Mouse (Mus musculus): Measurements from ENCODE around the gene D5Ertd577e.
"Not testable (repeated sequence)": the region's sequence is repeated elsewhere in the genome, so short reads cannot be mapped to it uniquely, and the experiment has no call there.

The D5Ertd577e gene

DNA sequence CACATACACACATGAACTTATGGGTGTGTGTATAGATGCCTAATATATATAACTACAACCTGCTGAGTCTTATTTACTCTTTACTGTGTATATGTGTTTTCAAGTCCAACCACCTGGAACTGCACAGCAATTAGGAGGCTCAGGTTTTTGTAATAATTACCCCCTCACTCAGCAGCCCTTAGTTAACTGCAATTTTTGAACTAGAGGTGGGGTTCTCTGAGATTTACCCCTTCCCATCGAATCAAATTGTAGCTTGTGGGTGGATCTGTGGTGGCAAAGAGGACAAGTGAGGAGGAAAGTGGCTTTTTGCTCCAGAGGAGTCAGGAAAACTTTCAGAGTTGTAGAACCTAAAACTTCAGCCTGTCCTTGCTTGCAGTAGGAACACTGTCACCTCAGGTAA lies at the start of gene D5Ertd577e:
D5Ertd577e (plus strand) TSS at position 301 of the 400 bp plus-strand sequence.
- DNase-seq (ENCODE audit: low spot score), result not testable (repeated sequence)

DNA sequence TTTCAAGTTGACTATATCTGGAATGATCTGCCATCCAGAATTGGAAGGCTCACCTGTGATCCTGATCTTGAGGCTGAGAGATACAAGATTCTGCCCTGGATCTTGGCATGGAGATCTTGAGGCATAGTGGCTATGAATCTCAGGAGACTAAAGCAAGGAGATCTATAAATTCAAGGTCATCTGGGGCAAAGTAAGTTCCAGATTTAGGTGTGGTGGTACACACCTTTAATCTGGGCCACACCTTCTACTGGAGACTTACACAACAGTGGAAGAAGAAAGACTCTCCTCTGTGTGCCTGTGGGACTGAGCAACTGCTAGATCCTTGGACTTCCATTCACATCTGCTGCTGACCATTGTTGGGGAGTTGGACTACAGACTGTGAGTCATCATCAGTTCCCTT lies 53.9 kb downstream of the D5Ertd577e start, which contains the start of gene Gm3286:
Gm3286 (plus strand) TSS at position 301 of the 400 bp plus-strand sequence.
- DNase-seq (ENCODE audit: low spot score), result not testable (repeated sequence)
